ENCODE assay signal across 28 mouse cellular contexts in the genomic region with DNA sequence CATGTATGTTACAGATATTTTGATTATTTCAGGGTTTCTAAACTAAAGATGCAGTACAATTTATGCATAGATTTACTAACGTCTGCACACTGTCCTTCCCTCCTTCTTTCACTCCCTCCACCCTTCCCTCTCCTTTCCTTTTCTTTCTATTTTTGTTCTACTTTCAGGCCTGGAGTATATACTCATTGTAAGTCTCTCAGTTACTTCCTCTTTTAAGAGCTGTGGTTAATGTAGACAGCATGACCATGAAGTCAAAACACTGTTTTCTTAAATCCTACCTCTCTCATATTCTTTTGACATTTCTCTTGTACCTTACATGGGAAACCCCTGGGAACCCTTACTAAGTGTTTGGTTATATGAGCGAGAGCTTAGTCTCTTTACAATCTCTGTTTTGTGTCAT. TPM values are rescaled to one million over a fixed set of nuclear protein-coding genes. Genes with fewer than 3 reads are reported as not detected.
DNase-seq lines count a peak whose midpoint lies in the region; ATAC-seq and TF ChIP-seq lines count a peak whose summit lies in the region.
"Had no signal": no experiment of that assay in that cellular context is flagged by ENCODE, and none has a peak within 500 bp of the region (broad histone marks: within the 10 kb centered on the region; RNA-seq: fewer than 3 reads in every experiment).

No protein-coding gene starts in this region.

- H3K36me3 ChIP-seq in intestine, embryonic 14.5 days (ENCODE audit: control insufficient read depth, insufficient read depth, low read length) = no peaks in the 10 kb centered on the region
- no peaks in the 10 kb centered on the region for H3K36me3 ChIP-seq in intestine, embryonic 16.5 days (ENCODE audit: control insufficient read depth, insufficient read depth, low read length)
- no peaks in the 10 kb centered on the region for H3K36me3 ChIP-seq in MEL (ENCODE audit: control insufficient read depth in 1 of 2, insufficient read depth in 2 of 2, low read length in 2 of 2)
- H3K36me3 ChIP-seq: embryonic facial prominence, embryonic 10.5 days; embryonic facial prominence, embryonic 12.5 days; forebrain, embryonic 15.5 days; G1E had no signal

- TF ChIP-seq RAD21 in MEL (IDR thresholded peaks at IDR 0.05; ENCODE audit: low read depth, low read length) = no peak

- no peak overlapping the region for H3K4me3 ChIP-seq in intestine, embryonic 14.5 days (ENCODE audit: low read depth, low read length)
- H3K4me3 ChIP-seq in intestine, embryonic 16.5 days (ENCODE audit: low read length) = no peak overlapping the region
- H3K4me3 ChIP-seq in MEL (ENCODE audit: control insufficient read depth in 1 of 2, insufficient read depth in 1 of 2, low read depth in 2 of 2, low read length in 2 of 2) = no peak overlapping the region
- H3K4me3 ChIP-seq: embryonic facial prominence, embryonic 10.5 days; embryonic facial prominence, embryonic 12.5 days; forebrain, embryonic 13.5 days; forebrain, embryonic 15.5 days had no signal

- TF ChIP-seq EP300 in MEL (IDR thresholded peaks at IDR 0.05; ENCODE audit: low read depth in 1 of 2, low read length in 2 of 2) = no peak

- H3K27me3 ChIP-seq in intestine, embryonic 14.5 days (replicated peaks; ENCODE audit: control insufficient read depth, insufficient read depth, low read length) = no peaks in the 10 kb centered on the region
- no peaks in the 10 kb centered on the region for H3K27me3 ChIP-seq in intestine, embryonic 16.5 days (replicated peaks; ENCODE audit: control insufficient read depth, insufficient read depth, low read length)
- no peaks in the 10 kb centered on the region; a peak in 2 of 4 replicates for H3K27me3 ChIP-seq in MEL (ENCODE audit: control insufficient read depth in 1 of 2, insufficient read depth in 2 of 2, low read length in 2 of 2)
- H3K27me3 ChIP-seq: embryonic facial prominence, embryonic 12.5 days; forebrain, embryonic 13.5 days; forebrain, embryonic 15.5 days had no signal

- H3K27ac ChIP-seq in intestine, embryonic 14.5 days (ENCODE audit: low read depth) = no peak overlapping the region
- H3K27ac ChIP-seq in intestine, embryonic 16.5 days (ENCODE audit: low read length) = no peak overlapping the region
- H3K27ac ChIP-seq in MEL (ENCODE audit: control insufficient read depth, low read depth, low read length) = no peak overlapping the region
- H3K27ac ChIP-seq: embryonic facial prominence, embryonic 10.5 days; embryonic facial prominence, embryonic 12.5 days; forebrain, embryonic 13.5 days; forebrain, embryonic 15.5 days had no signal

- DNase-seq in intestine, embryonic 14.5 days (ENCODE audit: low spot score) = no peak
- DNase-seq in MEL (ENCODE audit: low read depth, low spot score) = peak; percentile 13
- DNase-seq in layer of hippocampus, postnatal 14 days (ENCODE audit: low spot score in 2 of 2) = no peak
- DNase-seq in right cerebral cortex, postnatal 25 days = no peak
- DNase-seq in right cerebral cortex, adult 18-20 months = no peak
- DNase-seq: adrenal gland, adult 2 months; adrenal gland, postnatal 10 days; adrenal gland, postnatal 25 days; cerebellum, adult 11 months; cerebellum, adult 18-20 months; cerebellum, adult 8-10 months; cerebellum, adult 9-11 months; cerebellum, postnatal 14 days; cerebellum, postnatal 36 days; forebrain, postnatal 0 days had no signal

- no peak overlapping the region for H3K9ac ChIP-seq in intestine, embryonic 14.5 days (ENCODE audit: low read length)
- H3K9ac ChIP-seq in intestine, embryonic 16.5 days (ENCODE audit: low read depth, low read length) = no peak overlapping the region
- no peak overlapping the region for H3K9ac ChIP-seq in MEL (ENCODE audit: control insufficient read depth, low read depth, low read length, poor library complexity, severe bottlenecking)
- H3K9ac ChIP-seq: embryonic facial prominence, embryonic 12.5 days; forebrain, embryonic 13.5 days; forebrain, embryonic 15.5 days; forebrain, postnatal 0 days had no signal

- 0 out of 2 replicates have a peak, but pooled peaks have one; percentile 32 for ATAC-seq in intestine, embryonic 14.5 days (replicated peaks; ENCODE audit: low FRiP score, low TSS enrichment, low read depth)
- no peak for ATAC-seq in intestine, embryonic 16.5 days
- ATAC-seq in granulocyte monocyte progenitor cell, adult 5-6 weeks (replicated peaks; ENCODE audit: poor library complexity, severe bottlenecking) = peak; percentile 48
- ATAC-seq in megakaryocyte progenitor cell, adult 5-6 weeks (replicated peaks; ENCODE audit: poor library complexity) = peak; percentile 68
- ATAC-seq: forebrain, embryonic 13.5 days; forebrain, embryonic 15.5 days; forebrain, postnatal 0 days had no signal

- no peak overlapping the region for H3K4me2 ChIP-seq in intestine, embryonic 14.5 days (ENCODE audit: low read length)
- H3K4me2 ChIP-seq in intestine, embryonic 16.5 days (ENCODE audit: low read depth, low read length) = no peak overlapping the region
- H3K4me2 ChIP-seq: embryonic facial prominence, embryonic 12.5 days; forebrain, embryonic 13.5 days; forebrain, embryonic 15.5 days had no signal

- peaks cover 4% of the 10 kb centered on the region; the same call in 1 of the 2 replicates for H3K4me1 ChIP-seq in intestine, embryonic 14.5 days (replicated peaks; ENCODE audit: control insufficient read depth, insufficient read depth, low read length)
- H3K4me1 ChIP-seq in intestine, embryonic 16.5 days (ENCODE audit: control insufficient read depth, insufficient read depth, low read length) = no peaks in the 10 kb centered on the region
- H3K4me1 ChIP-seq in MEL (ENCODE audit: control insufficient read depth in 1 of 2, insufficient read depth in 2 of 2, low read length in 2 of 2) = no peaks in the 10 kb centered on the region
- H3K4me1 ChIP-seq: embryonic facial prominence, embryonic 10.5 days; embryonic facial prominence, embryonic 12.5 days; forebrain, embryonic 13.5 days; forebrain, embryonic 15.5 days had no signal

- no peaks in the 10 kb centered on the region for H3K79me2 ChIP-seq in MEL (ENCODE audit: control insufficient read depth, insufficient read depth, low read length, poor library complexity)

- WGBS in intestine, embryonic 14.5 days = 40% methylated on average over 2 of the region's 2 CpGs
- 55% methylated on average over 2 of the region's 2 CpGs for WGBS in intestine, embryonic 16.5 days

- H3K9me3 ChIP-seq in intestine, embryonic 14.5 days (ENCODE audit: control insufficient read depth, low read length) = no peaks in the 10 kb centered on the region
- H3K9me3 ChIP-seq in intestine, embryonic 16.5 days (ENCODE audit: control insufficient read depth, low read length) = no peaks in the 10 kb centered on the region; the same call in 1 of the 2 replicates
- no peaks in the 10 kb centered on the region for H3K9me3 ChIP-seq in MEL (replicated peaks; ENCODE audit: insufficient read depth, low read length)
- H3K9me3 ChIP-seq: embryonic facial prominence, embryonic 10.5 days; embryonic facial prominence, embryonic 12.5 days; forebrain, embryonic 13.5 days; forebrain, embryonic 15.5 days; G1E had no signal

- TF ChIP-seq CTCF in MEL (IDR thresholded peaks at IDR 0.05 in 2 of 3, conservative IDR thresholded peaks at IDR 0.05 in 1 of 3; ENCODE audit: control insufficient read depth in 1 of 3, insufficient read depth in 1 of 3, low read depth in 2 of 3, low read length in 3 of 3, poor library complexity in 1 of 3, severe bottlenecking in 1 of 3) = no peak

- TF ChIP-seq POLR2A in MEL (IDR thresholded peaks at IDR 0.05; ENCODE audit: control insufficient read depth in 1 of 2, insufficient read depth in 1 of 2, low read depth in 1 of 2, low read length in 2 of 2, poor library complexity in 1 of 2) = no peak

TF ChIP-seq in MEL, 35 proteins besides CTCF, POLR2A, EP300 and RAD21:
- TF ChIP-seq TBP (IDR thresholded peaks at IDR 0.05; ENCODE audit: low read depth, low read length) (no peak), POLR2AphosphoS5 (IDR thresholded peaks at IDR 0.05; ENCODE audit: borderline replicate concordance, low read depth, low read length) (no peak), USF1 (IDR thresholded peaks at IDR 0.05; ENCODE audit: low read depth, low read length) (no peak), CHD2 (IDR thresholded peaks at IDR 0.05; ENCODE audit: low read length) (no peak), UBTF (IDR thresholded peaks at IDR 0.05; ENCODE audit: borderline replicate concordance, insufficient read depth, low read depth, low read length) (no peak), ZMIZ1 (IDR thresholded peaks at IDR 0.05; ENCODE audit: low read depth, low read length) (no peak), MYB (IDR thresholded peaks at IDR 0.05; ENCODE audit: low read depth, low read length) (no peak), POLR2AphosphoS2 (IDR thresholded peaks at IDR 0.05; ENCODE audit: low read length) (no peak), MAZ (IDR thresholded peaks at IDR 0.05; ENCODE audit: low read depth, low read length) (no peak), GATA1 (IDR thresholded peaks at IDR 0.05; ENCODE audit: low read depth, low read length) (no peak), ETS1 (IDR thresholded peaks at IDR 0.05; ENCODE audit: low read depth, low read length) (no peak)
TF ChIP-seq in MEL: peak in this region for 0.

RNA-seq across cellular contexts. Expression of a gene that starts 48.3 kb away (rescaled TPM):
- polyA plus RNA-seq in intestine, embryonic 14.5 days (2014; fragmentation: Nextera tagmentation; extraction: Ambion mirVana) = not detected in 2 replicates
- not detected in 2 replicates for polyA plus RNA-seq in intestine, embryonic 16.5 days (2015; fragmentation: Nextera tagmentation; extraction: Ambion mirVana)
- not detected in 2 replicates for total RNA-seq in MEL (2012; rRNA removed)
- not detected for polyA plus RNA-seq in MEL (2012; ENCODE audit: insufficient read depth in 1 of 2, insufficient read length in 2 of 2, low read depth in 1 of 2, low replicate concordance in 2 of 2, missing spikeins in 1 of 2)
- not detected in 2 replicates for total RNA-seq in granulocyte monocyte progenitor cell, adult 5-6 weeks (2014; fragmentation: Nextera tagmentation)
- total RNA-seq in granulocyte monocyte progenitor cell, adult 5-6 weeks (2017) = not detected in 2 replicates
- not detected in 2 replicates for total RNA-seq in megakaryocyte progenitor cell, adult 5-6 weeks (2015)
- total RNA-seq in megakaryocyte progenitor cell, adult 5-6 weeks (2017) = not detected in 2 replicates
- not detected for total RNA-seq in layer of hippocampus, postnatal 14 days (2021)
- total RNA-seq: adrenal gland, adult 2 months; adrenal gland, postnatal 10 days; adrenal gland, postnatal 25 days; adrenal gland, postnatal 4 days; forebrain, postnatal 0 days; G1E had no signal
- polyA plus RNA-seq: adrenal gland, adult 2 months; brain, embryonic 14.5 days; C2C12; cortical plate, adult 2 months; forebrain, embryonic 11.5 days; forebrain, embryonic 13.5 days; forebrain, embryonic 15.5 days; forebrain, postnatal 0 days; G1E had no signal
